Mouse (Mus musculus): ENCODE data around the gene Htr6. TPM values are rescaled to one million over a fixed set of nuclear protein-coding genes. Genes with fewer than 3 reads are reported as not detected.

Htr6 gene
- total RNA-seq (2021), result 1 to 10 TPM; 5.9 to 6.9 TPM
- long read RNA-seq, experiment 1, partial matches to known transcripts, result 1 of 4 reads
- long read RNA-seq, experiment 1, other reads (novel, unspliced or antisense), result 0 of 4 reads
- long read RNA-seq, experiment 2, partial matches to known transcripts, result 0 of 2 reads
- long read RNA-seq, experiment 2, other reads (novel, unspliced or antisense), result 0 of 2 reads

GRCm38 (mm10) chr4:139075041-139075711 is at the start of gene Htr6:
Gene Htr6, minus strand, starts transcription at chr4:139075570.
- peak within 1 kb of the TSS; percentile 90 for H3K27ac ChIP-seq
- TF ChIP-seq CTCF (IDR thresholded peaks at IDR 0.05), result no peak
- intact Hi-C loops (cut with DNase I), result loop anchor here (1.0 kb wide), 1 partner anchor 153 kb away; no protein-coding TSS in a partner anchor
- peak within 1 kb of the TSS; percentile 74 for H3K4me3 ChIP-seq
- DNase-seq (ENCODE audit: extremely low spot score in 1 of 2, low spot score in 2 of 2), result peak; percentile 59

DNA sequence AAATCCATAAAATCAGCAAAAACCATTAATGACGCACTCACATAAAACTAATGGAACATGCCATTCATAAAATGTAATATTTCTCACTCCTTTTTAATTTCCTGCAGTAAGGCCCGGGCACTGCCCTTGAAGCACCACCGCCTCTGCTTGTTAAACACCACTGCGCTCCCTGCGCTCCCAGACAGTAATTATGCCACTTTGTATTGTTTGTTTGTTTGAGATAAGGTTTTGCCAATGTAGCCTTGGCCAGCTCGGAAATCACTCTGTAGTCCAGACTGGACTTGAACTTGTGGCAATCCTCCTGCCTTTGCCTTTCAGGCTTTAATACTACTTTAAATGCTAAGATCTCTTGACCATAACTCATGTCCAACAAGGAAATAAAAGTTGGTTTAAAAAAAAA is 49.6 kb upstream of the Htr6 start:
- DNase-seq (ENCODE audit: extremely low spot score in 1 of 2, low spot score in 2 of 2), result no peak
- no peak for TF ChIP-seq CTCF (IDR thresholded peaks at IDR 0.05)
- Histone ChIP-seq H3K27ac (no peak overlapping the region), H3K4me3 (no peak overlapping the region)
- intact Hi-C loops (cut with DNase I), result no loop called here

DNA sequence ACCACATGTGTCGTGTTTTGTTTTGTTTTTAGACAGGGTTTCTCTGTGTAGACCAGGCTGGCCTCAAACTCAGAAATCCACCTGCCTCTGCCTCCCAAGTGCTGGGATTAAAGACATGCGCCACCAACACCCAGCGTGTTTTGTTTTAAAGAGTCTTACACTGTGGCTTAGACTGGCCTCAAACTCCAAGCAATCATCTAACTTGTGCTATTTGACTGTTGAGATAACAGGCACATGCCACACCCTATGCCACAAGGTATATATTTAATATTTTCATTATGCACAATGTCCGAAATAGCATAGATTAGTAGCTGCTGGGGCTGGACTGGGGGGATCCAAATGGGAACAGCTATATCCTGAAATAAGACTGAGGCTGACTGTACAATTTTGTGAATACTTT is 47.2 kb upstream of the Htr6 start:
- TF ChIP-seq CTCF (IDR thresholded peaks at IDR 0.05), result no peak
- Histone ChIP-seq H3K27ac (no peak overlapping the region), H3K4me3 (no peak overlapping the region)
- no peak for DNase-seq (ENCODE audit: extremely low spot score in 1 of 2, low spot score in 2 of 2)
- intact Hi-C loops (cut with DNase I), result no loop called here

DNA sequence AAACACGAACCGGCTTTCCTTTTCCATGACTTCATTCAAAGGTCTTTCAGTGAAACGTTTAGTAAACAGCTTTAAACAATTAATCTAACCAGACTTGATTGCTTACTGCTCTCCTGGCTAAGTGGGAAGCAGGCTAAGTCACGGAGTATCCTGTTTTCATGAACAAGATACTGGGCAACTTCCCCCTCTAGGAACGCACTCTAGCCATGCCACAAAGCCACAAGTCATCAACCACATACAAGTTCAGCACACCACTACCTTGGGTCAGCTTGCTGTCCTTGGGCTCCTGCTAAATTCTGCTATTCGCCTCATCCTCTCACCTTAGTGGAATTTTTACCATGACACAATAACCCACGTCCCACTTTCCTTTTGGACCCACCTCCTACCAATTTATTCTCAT is 45.6 kb upstream of the Htr6 start:
- no peak for DNase-seq (ENCODE audit: extremely low spot score in 1 of 2, low spot score in 2 of 2)
- TF ChIP-seq CTCF (IDR thresholded peaks at IDR 0.05), result no peak
- intact Hi-C loops (cut with DNase I), result no loop called here
- H3K4me3 ChIP-seq, result no peak overlapping the region
- no peak overlapping the region for H3K27ac ChIP-seq

- TF ChIP-seq CTCF (IDR thresholded peaks at IDR 0.05), result no peak
- H3K4me3 ChIP-seq, result no peak overlapping the region
- H3K27ac ChIP-seq, result no peak overlapping the region
- intact Hi-C loops (cut with DNase I), result no loop called here
- no peak for DNase-seq (ENCODE audit: extremely low spot score in 1 of 2, low spot score in 2 of 2)
These were observed 45.0 kb upstream of the Htr6 start for GRCm38 (mm10) chr4:139120281-139120814.

- DNase-seq (ENCODE audit: extremely low spot score in 1 of 2, low spot score in 2 of 2), result no peak
- no peak for TF ChIP-seq CTCF (IDR thresholded peaks at IDR 0.05)
- intact Hi-C loops (cut with DNase I), result no loop called here
- no peak overlapping the region for H3K27ac ChIP-seq
- H3K4me3 ChIP-seq, result no peak overlapping the region
These were observed 41.1 kb upstream of the Htr6 start for GRCm38 (mm10) chr4:139116356-139117063.

GRCm38 (mm10) chr4:139115721-139116120 is 40.4 kb upstream of the Htr6 start:
- peak; percentile 17; the same call in 1 of the 2 replicates for TF ChIP-seq CTCF (IDR thresholded peaks at IDR 0.05)
- intact Hi-C loops (cut with DNase I), result no loop called here

GRCm38 (mm10) chr4:139112482-139112881 is 37.1 kb upstream of the Htr6 start:
- intact Hi-C loops (cut with DNase I), result no loop called here
- TF ChIP-seq CTCF (IDR thresholded peaks at IDR 0.05), result no peak
- Histone ChIP-seq H3K4me3 (no peak overlapping the region), H3K27ac (no peak overlapping the region)
- no peak for DNase-seq (ENCODE audit: extremely low spot score in 1 of 2, low spot score in 2 of 2)

More at GRCm38 (mm10) chr4:139115721-139116120, 40.4 kb upstream of the Htr6 start:
- Histone ChIP-seq H3K27ac (no peak overlapping the region), H3K4me3 (no peak overlapping the region)
- no peak for DNase-seq (ENCODE audit: extremely low spot score in 1 of 2, low spot score in 2 of 2)

DNA sequence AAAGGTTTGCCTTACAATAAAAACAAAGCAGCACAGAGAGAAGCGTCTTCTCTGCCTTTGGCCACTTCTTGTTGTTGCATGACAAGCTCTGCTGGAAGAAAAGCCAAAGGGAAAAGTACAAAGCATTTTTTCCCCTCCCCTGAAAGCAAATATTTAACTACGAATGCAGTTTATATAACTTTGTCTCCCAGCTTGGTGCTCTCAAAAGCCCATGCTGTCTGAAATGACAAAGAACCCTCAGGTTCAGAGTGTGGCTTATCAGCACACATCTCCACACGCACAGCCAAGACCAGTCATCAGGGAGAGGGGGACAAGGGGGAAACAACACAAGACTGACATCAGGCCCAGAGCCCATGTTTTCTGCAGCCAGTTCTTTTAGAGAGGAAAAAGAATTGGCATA is 36.1 kb upstream of the Htr6 start:
- intact Hi-C loops (cut with DNase I), result no loop called here
- Histone ChIP-seq H3K4me3 (no peak overlapping the region), H3K27ac (no peak overlapping the region; the same call in 1 of the 2 replicates)
- TF ChIP-seq CTCF (IDR thresholded peaks at IDR 0.05), result no peak
- DNase-seq (ENCODE audit: extremely low spot score in 1 of 2, low spot score in 2 of 2), result no peak

GRCm38 (mm10) chr4:139110858-139111257 is 35.5 kb upstream of the Htr6 start:
- TF ChIP-seq CTCF (IDR thresholded peaks at IDR 0.05), result no peak
- intact Hi-C loops (cut with DNase I), result no loop called here
- no peak overlapping the region; the same call in 1 of the 2 replicates for H3K27ac ChIP-seq
- no peak for DNase-seq (ENCODE audit: extremely low spot score in 1 of 2, low spot score in 2 of 2)
- no peak overlapping the region for H3K4me3 ChIP-seq

GRCm38 (mm10) chr4:139105453-139105852 is 30.1 kb upstream of the Htr6 start:
- DNase-seq (ENCODE audit: extremely low spot score in 1 of 2, low spot score in 2 of 2), result no peak
- Histone ChIP-seq H3K27ac (no peak overlapping the region), H3K4me3 (no peak overlapping the region)
- intact Hi-C loops (cut with DNase I), result no loop called here
- no peak for TF ChIP-seq CTCF (IDR thresholded peaks at IDR 0.05)

DNA sequence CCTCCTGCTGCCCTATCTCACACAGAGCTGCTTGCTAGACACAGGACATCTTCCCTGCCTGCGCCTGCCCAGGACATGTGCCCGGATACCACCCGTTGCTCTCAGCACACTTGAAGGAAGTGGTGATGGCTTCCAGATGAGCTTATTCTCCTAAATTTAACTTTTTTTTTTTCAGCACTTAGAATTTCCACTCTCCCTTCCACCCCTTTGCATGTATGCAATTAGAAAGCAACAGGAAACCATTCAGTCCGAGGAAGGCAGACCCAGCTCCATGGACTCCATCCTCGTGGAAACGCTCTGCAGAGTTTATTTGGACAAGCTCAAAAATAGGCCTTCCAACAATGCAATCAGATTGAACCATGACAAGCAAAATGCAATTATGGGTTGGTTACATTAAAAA is 26.2 kb upstream of the Htr6 start:
- DNase-seq (ENCODE audit: extremely low spot score in 1 of 2, low spot score in 2 of 2), result no peak
- Histone ChIP-seq H3K4me3 (no peak overlapping the region), H3K27ac (no peak overlapping the region)
- no peak for TF ChIP-seq CTCF (IDR thresholded peaks at IDR 0.05)
- intact Hi-C loops (cut with DNase I), result no loop called here
